Mouse (Mus musculus): ENCODE data around the gene Fam20a. TPM values are rescaled to one million over a fixed set of nuclear protein-coding genes. Genes with fewer than 3 reads are reported as not detected.

The Fam20a gene
- total RNA-seq, 4 experiments from 2014 or later = 12.3 to 14.9 (median 13.1) TPM

DNA sequence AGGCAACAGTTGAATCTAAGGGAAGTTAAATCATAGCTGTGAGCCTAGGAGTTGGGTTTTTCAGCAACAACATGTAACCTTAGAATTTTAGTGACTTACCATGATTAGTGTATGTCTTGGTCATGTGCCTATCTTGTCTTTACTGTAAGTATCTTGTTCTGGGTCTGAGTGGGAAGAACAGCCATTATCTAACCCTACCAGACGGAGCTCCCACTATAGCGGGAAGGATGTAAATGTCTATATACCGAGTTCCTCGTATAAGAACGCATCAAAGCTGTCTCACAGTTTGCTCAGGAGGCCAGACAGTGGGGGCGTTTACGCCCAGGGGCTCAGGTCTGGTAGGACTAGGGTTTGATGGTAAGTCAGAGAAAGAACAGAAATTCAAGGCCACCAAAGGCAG, 65.8 kb downstream of the Fam20a start:
- no peak for DNase-seq (ENCODE audit: low spot score in 2 of 2)

DNA sequence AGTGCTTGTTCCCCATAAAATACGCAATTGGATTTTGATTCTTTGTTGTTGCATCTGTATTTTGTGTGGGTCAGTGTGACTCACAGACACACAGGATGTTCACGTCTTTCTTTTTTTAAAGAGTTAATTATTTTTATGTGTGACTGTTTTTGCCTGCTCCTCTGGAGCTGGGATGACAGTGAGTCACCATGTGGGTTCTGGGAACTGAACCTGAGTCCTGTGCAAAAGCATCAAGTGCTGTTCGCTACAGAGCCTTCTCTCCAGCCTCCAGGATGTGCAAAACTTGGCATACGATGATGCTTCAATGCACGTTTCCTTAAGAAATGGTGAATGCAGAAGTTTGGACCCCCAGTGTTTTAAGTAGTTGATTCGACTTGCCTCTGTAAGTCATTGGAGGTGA, 67.5 kb downstream of the Fam20a start:
- no peak for DNase-seq (ENCODE audit: low spot score in 2 of 2)

DNA sequence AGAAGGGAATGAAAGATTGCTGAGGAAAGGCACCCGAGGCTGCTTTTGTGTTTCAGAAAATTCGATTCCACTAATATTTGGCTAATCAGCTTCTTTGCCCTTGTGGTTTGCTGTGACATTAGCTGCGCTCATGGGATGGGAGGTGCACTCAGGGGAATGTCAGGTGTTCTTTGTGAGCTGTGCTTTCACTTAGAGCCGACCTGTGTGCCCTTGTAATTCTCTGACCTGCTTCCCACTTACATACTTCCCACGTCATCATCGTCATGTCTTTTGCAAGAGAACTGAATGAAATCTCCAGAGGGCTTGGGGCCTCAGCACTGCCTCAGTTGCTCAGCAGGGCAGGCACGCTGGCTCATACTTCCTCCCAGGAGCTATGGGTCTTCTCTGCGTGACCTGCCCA, 68.9 kb downstream of the Fam20a start:
- DNase-seq (ENCODE audit: low spot score in 2 of 2) = no peak

DNA sequence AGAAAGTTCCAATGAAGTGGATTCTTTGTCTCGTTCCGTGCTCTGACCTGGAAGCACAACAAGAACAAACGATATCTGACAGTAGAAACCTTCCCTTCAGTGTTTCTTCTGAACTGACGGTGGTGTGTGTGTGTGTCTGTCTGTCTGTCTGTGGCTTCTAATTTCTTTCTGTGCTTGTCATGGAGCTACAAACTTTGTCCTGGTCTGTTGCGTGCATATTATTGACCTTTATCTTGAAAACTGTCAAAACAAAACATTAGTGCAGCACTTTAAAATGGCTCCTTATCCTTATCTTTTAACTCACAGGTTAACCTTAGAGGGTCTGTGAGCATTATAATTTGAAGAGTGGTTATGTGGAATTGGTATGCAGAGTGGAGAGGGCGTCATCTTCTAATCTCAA, 69.6 kb downstream of the Fam20a start:
- DNase-seq (ENCODE audit: low spot score in 2 of 2) = no peak

DNA sequence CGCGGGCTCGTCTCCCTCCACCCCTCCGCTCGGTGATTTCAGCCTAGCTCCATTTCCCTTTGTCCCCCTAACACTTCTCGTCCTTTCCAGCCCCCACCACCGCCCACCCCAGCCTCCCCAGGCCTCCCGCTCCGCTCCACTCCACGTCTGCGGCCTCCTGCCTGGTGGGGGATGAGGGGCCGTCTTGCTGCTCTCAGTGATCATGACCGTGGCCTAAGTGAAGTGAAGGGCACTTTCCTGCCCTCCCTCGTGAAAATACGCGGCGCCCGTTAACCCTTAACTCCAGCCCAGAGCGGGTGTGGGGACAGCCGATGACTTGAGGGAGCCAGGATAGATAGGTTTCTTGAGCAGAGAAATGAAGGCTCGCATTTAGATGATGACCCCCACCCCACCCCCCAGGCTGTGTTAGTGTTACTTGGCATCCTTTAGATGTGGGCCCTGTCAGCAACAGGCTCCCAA, 70.5 kb downstream of the Fam20a start:
- DNase-seq (ENCODE audit: low spot score in 2 of 2) = no peak

DNA sequence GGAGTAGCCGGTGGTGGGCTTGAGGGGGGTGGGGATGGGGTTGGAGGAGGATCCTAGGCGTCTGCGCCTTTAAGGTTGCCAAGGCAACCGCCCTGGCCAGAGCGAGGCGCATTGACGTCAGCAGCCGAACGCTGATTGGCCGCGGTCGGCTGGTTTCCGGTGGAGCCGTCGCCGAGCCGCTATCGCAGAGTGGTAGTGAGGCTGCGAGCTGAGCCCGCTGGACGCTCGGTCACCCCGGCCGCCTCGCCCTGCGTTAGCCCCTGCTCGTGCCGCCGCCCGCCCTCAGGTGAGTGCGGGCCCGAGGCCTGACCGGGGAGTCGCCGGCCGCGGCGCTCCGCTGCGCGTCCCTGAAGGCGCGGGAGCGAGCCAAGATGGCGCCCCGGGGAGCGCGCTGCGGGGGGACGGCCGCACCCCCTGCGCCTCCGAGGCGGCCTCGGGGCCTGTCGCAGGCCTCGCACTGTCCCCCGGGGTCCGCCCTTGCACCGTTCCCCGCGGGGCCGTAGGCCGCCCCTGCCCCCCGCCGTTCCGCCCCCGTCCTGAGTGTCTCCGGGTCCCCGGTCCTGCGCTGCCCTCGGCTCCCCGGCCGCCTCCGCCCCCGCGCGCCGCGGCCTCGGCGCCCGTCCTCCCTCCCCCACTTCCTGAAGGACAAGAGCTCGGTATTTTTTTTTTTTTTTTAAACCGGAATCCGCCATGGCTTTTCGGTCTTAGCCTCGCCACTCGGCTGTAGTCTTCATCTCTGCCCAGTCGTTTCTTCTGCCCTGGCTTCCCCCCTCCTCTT, 71.1 kb downstream of the Fam20a start:
- peak; percentile 88 to 93 for DNase-seq (ENCODE audit: low spot score in 2 of 2)

DNA sequence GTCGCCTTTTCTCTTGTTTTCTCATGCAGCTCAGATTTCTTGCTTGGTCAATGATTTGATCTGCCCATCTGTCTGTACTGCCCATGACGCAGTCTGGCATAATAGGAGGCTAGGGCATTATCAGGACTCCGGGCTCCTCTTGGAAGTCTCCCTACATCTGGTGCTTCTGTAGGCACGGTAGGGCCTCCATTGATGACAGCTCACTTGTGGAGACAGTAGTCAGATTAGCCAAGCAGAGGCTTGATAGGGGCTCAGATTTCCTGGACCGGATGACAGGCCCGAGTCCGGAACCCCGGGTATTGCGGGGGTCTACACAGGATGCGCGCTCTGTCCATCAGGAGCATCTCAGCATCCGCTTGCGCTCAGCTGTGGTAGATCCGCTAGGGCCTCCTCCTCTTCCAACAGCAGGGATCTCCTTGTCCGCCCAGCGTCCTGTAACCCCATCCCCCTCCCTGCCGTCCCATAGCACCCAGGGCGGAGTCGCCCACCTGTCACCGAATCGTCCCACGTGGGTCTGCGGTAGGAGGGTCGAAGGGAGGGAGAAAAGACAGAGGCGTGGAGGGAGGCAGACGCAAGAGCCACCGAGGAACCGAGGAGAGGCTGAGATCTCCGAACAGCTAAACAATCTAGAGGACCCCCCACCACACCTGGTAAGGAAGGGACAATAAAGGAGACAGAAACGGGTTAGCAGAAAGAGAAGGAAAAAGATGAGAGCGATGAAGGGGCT, 71.9 kb downstream of the Fam20a start:
- peak; percentile 82 to 87 for DNase-seq (ENCODE audit: low spot score in 2 of 2)

DNA sequence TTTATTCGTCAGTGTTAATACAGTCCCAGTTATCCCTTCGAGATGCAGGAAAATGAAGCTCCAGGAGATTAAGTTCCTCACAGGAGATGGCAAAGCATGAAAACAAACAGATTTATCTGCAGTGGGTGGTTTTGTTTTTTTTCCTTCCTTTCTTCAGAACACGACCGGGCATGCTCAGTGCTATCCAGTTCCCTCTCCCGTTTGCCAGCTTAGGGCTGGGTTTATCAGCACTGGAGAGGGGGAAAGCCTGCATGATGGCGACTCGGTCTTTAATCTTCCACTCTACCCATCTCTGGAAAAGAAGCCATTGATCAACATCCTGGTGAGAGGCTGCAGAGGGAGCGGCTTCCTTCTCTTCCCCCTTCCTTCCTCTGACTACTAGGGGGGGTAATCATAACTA, 72.9 kb downstream of the Fam20a start, which contains the start of gene Prkar1a:
TSS of gene Prkar1a (plus strand) at position 200 of the 400 bp plus-strand sequence.
- DNase-seq (ENCODE audit: low spot score in 2 of 2) = no peak

DNA sequence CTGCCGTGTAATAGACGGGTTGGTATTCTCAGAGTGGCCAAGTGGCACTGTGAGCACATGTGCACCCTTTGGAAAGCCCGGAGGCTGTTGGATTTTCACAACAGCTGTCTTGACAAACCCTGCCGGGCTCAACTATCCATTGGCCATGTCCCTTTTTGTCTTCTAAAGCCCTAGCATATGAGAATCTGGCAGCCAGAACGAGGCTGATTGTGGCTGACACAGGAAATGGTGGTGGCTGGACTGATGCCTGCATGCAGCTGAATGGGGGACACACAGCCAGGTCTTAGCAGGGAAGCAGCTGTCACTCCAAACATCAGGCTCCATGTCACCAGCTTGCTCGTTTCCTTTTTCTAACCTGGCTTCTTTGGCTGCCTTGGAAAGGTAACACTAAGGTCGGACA, 73.6 kb downstream of the Fam20a start:
- no peak for DNase-seq (ENCODE audit: low spot score in 2 of 2)

DNA sequence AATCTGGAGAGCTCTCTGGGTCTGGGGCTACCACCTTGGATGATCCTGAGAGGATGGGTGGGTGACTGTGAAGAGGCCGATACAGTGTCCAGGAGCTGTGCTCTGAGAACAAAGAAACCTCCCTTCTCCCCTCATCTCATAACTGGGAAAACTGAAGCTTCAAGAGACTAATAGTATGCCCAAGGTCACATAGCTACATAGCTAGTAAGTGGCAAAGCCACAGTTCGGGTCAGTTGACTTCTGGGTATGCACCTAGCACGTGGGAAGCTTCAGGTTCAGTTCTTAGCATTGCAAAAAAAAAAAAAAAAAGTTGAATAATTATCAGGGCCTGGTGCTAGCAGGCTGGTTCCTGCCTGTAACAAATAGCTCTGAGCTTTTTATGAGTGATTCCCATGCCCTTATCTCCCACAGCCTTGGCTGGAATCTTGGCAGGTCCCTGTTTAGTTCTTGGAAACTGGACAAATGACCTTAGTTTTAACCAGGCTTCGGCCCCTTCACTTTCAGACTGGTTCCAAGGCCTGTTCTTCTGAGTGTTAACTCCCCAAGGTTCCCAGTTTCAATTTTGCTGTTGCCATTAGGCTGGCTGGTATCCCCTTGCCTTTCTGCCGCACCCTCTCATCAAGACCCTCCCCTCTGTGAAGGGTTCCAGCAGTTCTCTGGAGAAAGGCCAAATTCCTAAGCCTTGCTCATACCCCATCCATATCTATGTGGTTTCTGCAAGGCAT, 80.4 kb downstream of the Fam20a start:
- no peak for DNase-seq (ENCODE audit: low spot score in 2 of 2)

DNA sequence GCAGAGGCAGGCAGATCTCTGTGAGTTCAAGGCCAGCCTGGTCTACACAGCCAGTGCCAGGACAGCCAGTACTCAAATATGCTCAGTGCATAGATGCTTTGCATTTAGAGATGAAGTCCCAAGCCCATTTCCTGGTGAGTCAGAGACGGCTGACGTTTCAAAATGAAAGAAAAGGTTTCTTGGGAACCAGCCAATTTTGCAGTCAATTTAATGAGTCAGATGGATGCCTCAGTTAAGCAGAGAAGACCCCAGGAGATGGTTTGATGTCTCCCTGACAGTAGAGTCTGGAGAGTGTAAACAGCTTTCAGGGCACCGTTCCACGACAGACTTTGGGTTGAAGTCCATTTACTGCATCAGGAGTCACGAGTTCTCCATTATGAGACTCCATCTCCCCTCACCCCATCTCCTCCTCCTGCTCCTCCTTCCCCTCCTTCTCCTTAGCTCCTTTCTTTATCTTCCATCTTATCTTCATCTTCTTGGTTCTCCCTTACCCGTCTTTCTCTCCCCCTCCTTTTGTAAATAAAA, 86.1 kb downstream of the Fam20a start:
- DNase-seq (ENCODE audit: low spot score in 2 of 2) = no peak

DNA sequence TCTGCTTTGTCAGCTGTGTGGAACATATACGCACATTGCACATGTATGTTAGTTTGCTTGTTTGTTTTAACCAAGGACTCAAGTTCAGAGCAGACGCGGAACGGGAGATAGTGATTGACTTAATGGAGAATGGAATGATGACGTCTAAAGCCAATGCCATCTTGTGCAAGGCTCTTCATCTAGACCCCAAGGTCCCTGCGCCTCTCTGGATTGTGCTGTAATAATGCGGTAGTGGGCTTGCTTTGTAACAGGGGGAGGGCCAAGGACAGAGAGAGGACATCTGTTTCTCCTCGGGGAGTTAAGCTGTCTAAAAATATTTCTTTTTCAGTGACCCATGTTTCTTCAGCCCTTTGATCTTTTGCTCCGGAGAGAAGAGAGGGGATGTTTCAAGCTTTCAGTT, 87.2 kb downstream of the Fam20a start:
- no peak for DNase-seq (ENCODE audit: low spot score in 2 of 2)

DNA sequence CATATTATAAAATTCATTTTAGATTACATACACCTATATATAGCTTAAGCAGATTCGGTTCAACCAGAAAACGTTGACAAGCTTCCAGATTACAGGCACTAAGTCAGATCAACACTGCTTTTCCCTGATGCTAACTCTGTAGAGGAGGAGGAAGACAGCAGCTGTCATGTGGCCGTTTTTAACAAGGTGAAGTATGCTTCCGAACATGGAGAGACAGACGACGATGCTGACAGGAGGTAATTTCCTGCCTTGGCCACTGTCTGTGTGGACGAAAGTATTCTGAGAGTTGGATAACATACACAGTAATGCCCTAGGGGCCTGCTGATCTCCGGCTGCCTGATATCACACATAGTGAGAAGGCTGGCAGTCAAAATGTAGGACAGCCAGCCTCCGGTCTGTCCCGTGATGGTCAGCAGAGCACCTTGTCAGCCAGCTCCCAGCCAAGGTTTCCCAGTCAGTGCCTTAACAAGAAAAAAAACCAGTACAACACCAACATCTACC, 93.0 kb downstream of the Fam20a start:
- no peak for DNase-seq (ENCODE audit: low spot score in 2 of 2)

DNA sequence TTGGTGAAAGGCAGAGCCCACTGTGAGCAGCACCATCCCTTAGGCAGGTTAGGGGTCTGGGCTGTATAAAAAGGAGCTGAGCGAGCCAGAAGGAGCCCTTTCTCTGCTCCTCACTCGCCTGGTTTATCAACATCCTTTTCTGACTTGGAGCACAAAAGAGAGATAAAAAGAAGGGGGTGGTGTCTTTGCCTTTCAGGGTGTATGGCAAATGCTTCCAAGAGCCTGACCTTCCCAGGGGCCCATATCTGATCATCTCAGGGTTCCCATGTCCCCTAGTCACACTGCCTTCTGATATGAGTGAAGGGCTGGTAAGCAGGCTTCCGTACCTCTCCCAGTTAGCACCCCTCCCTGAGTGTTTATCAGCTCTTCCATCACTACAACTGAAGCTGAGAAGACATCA, 94.0 kb downstream of the Fam20a start:
- no peak for DNase-seq (ENCODE audit: low spot score in 2 of 2)

DNA sequence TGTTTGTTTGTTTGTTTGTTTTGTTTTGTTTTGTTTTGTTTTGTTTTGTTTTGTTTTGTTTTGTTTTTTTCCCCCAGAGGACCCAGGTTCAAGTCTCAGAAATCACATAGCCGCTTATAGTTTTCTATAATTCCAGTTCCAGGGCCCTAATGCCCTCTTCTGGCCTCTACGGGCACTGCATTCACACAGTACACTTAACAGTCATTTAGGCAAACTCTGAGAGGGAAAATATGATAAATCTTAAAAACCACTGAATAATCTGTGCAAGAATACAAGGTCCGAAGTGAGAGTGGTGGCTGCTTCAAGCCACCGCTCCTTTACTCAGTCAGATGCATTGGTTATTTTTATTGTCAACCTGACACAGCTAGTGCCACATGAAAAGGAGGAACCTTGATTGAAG, 94.4 kb downstream of the Fam20a start:
- no peak for DNase-seq (ENCODE audit: low spot score in 2 of 2)

DNA sequence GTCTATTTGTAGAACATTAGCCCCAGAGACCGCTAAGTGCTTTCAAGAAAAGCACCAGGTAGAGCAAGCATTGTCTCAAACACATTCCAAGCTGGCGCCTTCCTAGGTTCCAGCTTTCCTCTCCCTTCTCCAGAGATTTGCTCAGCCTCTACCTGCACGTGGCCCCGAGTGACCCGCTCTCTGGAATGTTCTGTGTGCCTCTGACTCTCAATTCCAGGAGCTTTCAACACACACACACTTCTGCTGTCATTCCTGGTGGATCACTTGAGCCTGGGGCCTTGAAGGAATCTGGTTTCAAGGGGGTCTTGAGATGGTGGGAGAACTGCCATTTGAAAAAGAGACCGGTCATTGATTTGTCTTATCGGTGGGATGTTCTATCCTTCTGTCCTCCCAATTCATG, 98.8 kb downstream of the Fam20a start:
- DNase-seq (ENCODE audit: low spot score in 2 of 2) = no peak

DNA sequence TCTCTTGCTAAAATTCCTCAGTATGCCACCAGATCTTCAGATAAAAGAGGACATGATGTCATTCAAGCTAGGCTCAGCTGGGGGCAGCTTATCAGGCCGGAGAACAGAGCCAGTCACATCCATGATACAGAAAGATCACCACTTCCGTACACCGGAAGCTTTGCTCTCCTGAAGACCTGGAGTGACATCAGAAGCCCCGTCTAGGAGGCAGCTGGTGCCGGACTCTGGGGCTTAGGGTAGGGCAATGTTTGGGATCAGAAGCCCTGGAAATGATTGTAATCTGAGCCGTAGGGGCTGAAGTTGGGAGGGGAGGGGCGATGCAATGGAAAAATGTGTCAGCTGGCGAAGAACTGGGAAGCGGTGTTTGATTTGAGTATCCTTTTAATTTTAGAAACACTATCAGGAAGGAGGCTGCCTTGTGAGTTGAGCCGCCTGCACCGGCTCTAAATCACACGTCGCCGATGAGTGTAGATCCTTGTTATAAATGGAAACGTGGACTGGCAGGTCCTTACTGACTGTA, 99.5 kb downstream of the Fam20a start:
- DNase-seq (ENCODE audit: low spot score in 2 of 2) = no peak

DNA sequence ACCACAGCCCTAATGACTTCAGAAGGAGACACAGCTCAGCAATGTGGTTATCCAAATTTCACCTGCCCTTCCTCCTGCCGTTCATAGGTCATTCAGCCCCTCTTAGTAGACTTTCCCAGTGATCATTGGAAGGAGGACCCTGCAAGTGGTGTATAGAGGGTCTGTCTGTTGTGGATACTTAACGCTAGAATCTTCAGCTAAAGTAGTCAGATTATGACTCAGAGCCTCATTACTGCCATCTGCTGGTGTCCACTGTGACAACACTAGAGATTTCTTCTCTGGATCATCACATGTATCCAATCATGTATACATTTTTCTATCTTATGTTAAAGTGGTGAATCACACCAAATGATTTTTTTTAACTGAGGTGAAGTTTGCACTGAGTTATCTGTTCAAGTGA, 100.9 kb downstream of the Fam20a start:
- DNase-seq (ENCODE audit: low spot score in 2 of 2) = peak in 1 of 2 experiments; percentile 61

DNA sequence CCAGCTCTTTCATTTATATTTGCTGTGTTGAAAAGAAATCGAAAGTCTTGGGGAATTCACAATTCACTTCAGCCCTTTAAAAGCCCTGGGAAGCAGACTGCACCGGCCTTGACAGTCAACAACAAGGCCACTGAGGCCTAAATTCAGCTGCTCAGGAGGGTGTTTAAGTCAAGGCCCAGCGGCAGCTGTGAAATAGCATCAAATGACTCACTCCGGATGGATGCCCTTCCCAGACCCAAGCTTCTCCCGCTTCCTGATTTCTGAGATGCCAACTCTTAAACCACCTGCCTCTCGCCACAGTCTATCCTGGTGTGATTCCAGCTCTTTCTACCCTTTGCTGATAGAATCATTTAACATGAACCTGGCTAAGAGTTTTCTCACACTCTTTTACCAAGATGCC, 101.7 kb downstream of the Fam20a start:
- DNase-seq (ENCODE audit: low spot score in 2 of 2) = no peak

All from layer of hippocampus, adult 8-10 months (tissue).